Mouse (Mus musculus) forebrain, embryonic 11.5 days (tissue): ENCODE measurements around the gene Gm21750. TPM values are rescaled to one million over a fixed set of nuclear protein-coding genes. Genes with fewer than 3 reads are reported as not detected.
"Not testable (repeated sequence)": the region's sequence is repeated elsewhere in the genome, so short reads cannot be mapped to it uniquely, and the experiment has no call there.

ENCODE experiments used
- ATAC-seq: fragments of 200-750 bp; cut with Nextera tagmentation; replicated peaks from 2 replicates; pipeline ENCODE4 v1.8.0; 2017; ENCODE audit warnings: moderate TSS enrichment; ENCODE audit not compliant: low FRiP score
- DNase-seq: peaks from one replicate; pipeline ENCODE4 v3.0.0-alpha.2; 2017; ENCODE audit warnings: low spot score
- H3K27ac ChIP-seq: fragments of 300-500 bp; sonication (generic); 2 replicates; pipeline ENCODE4 v1.5.1; 2014; ENCODE audit warnings: low read depth, low read length
- H3K27me3 ChIP-seq: fragments of 300-500 bp; sonication (generic); 2 replicates; pipeline ENCODE4 v1.6.1; 2014; ENCODE audit warnings: mild to moderate bottlenecking, low read length, mixed read lengths; ENCODE audit not compliant: control insufficient read depth, insufficient read depth
- H3K36me3 ChIP-seq: fragments of 300-500 bp; sonication (generic); 2 replicates; pipeline ENCODE4 v1.6.1; 2014; ENCODE audit warnings: mild to moderate bottlenecking, low read length, moderate library complexity, mixed read lengths; ENCODE audit not compliant: control insufficient read depth, insufficient read depth
- H3K4me1 ChIP-seq: fragments of 300-500 bp; sonication (generic); replicated peaks from 2 replicates; pipeline ENCODE4 v1.6.1; 2014; ENCODE audit warnings: low read length, mixed read lengths; ENCODE audit not compliant: control insufficient read depth, insufficient read depth
- H3K4me2 ChIP-seq: fragments of 300-500 bp; sonication (generic); 2 replicates; pipeline ENCODE4 v1.6.1; 2014; ENCODE audit warnings: low read depth, mild to moderate bottlenecking, low read length, moderate library complexity, mixed read lengths; ENCODE audit not compliant: severe bottlenecking
- H3K4me3 ChIP-seq: fragments of 300-500 bp; sonication (generic); 2 replicates; pipeline ENCODE4 v1.5.1; 2014; ENCODE audit warnings: low read depth, low read length
- H3K9ac ChIP-seq: fragments of 300-500 bp; sonication (generic); 2 replicates; pipeline ENCODE4 v1.6.1; 2014; ENCODE audit warnings: low read length
- H3K9me3 ChIP-seq: fragments of 300-500 bp; sonication (generic); 2 replicates; pipeline ENCODE4 v1.6.1; 2016; ENCODE audit warnings: low read length, mixed read lengths; ENCODE audit not compliant: control insufficient read depth
- WGBS: fragments of 180-500 bp; shearing (Covaris S2); extraction: QIAGEN DNeasy Blood & Tissue Kit; methylation state at CpG from one replicate; pipeline ENCODE4 v1.1.7; 2014; 5-methylcytosine and 5-hydroxymethylcytosine counted together
- polyA plus RNA-seq: library from polyadenylated mRNA; unstranded; fragments of >200 nt; fragmentation: Nextera tagmentation; extraction: Ambion mirVana; gene quantifications from 2 replicates; pipeline ENCODE4 v1.2.1, GENCODE M21; 2014

Gene Gm21750
- polyA plus RNA-seq: not detected in 2 replicates

DNA sequence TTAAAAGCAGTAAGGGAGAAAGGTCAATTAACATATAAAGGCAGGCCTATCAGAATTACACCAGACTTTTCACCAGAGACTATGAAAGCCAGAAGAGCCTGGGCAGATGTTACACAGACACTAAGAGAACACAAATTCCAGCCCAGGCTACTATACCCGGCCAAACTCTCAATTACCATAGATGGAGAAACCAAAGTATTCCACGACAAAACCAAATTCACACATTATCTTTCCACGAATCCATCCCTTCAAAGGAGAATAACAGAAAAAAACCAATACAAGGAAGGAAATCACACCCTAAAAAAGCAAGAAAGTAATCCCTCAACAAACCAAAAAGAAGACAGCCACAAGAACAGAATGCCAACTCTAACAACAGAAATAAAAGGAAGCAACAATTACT, at the start of gene Gm21750:
TSS of gene Gm21750 (plus strand) at position 301 of the 400 bp plus-strand sequence.
- DNase-seq, H3K9me3 ChIP-seq: not testable (repeated sequence)
- 86% methylated on average over 3 of the region's 3 CpGs for WGBS

DNA sequence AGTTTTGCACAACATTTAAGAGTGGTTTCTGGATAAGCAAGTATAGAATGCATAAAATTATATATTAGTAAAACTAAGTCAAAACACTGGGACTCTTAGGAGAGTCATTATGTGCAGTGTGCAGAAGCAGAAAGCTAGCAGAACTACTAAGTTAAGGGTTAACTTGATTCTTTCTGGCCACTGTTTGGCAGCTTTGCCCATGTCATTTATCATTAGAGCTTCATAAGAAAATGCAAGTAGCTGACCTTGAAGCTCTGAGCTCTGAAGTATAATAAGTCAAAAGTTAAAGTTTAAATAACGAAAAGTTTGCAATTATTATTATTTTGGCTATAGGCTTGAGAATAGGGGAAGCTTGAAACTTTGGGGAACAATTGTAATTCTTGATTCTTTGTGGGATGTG, 46.1 kb upstream of the Gm21750 start:
- 79% methylated on average over 1 of the region's 1 CpGs for WGBS
- not testable (repeated sequence) for H3K4me3 ChIP-seq, H3K36me3 ChIP-seq, H3K27ac ChIP-seq, H3K4me1 ChIP-seq, DNase-seq, H3K9ac ChIP-seq, H3K9me3 ChIP-seq, H3K4me2 ChIP-seq, ATAC-seq, H3K27me3 ChIP-seq

More for the DNA sequence above, at the start of gene Gm21750:
- not testable (repeated sequence) for H3K4me3 ChIP-seq, H3K4me2 ChIP-seq, H3K9ac ChIP-seq, ATAC-seq, H3K27me3 ChIP-seq, H3K36me3 ChIP-seq, H3K27ac ChIP-seq, H3K4me1 ChIP-seq

DNA sequence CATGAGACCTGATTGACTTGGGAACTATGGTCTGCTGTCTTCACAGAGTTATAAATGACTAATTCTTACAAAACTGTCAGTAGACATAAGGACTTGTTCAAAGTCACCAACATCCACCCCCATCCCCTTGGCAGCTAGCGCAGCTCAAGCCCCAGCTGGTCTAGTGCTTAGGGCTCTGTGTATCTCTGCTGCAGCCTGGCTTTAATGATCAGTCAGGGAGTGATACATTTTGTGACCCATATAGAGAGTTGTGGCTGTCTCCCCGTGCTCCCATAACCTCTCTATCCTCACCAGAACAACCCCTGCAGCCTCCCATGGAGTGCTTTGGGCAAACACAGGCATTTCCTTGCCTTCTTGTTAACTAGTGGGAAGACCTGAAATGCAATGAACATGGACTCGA, 40.1 kb upstream of the Gm21750 start:
- no peak for ATAC-seq
- H3K27ac ChIP-seq: no peak overlapping the region
- H3K9ac ChIP-seq: no peak overlapping the region
- no peaks in the 10 kb centered on the region for H3K4me1 ChIP-seq
- no peak overlapping the region for H3K4me3 ChIP-seq
- WGBS: 81% methylated on average over 3 of the region's 3 CpGs
- no peaks in the 10 kb centered on the region for H3K36me3 ChIP-seq
- no peaks in the 10 kb centered on the region for H3K9me3 ChIP-seq
- H3K4me2 ChIP-seq: no peak overlapping the region
- no peak for DNase-seq
- H3K27me3 ChIP-seq: no peaks in the 10 kb centered on the region

DNA sequence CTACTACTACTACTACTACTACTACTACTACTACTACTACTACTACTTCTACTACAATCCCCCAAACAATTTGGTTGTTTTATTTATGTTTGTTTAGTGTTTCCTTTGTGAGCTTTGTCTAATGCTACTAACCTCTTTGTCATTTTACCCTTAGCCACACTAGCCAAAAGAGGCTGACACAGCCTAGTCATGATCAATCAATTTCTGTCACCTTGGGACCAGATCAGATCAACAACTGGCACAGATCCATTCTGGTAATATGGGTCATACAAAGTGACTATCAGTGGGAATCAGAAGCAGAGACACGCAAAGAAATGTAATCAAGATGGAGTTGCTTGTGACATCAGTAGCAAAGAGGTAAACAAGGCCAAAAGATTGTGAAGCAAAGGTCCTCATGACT, 38.0 kb upstream of the Gm21750 start:
- ATAC-seq: no peak
- Histone ChIP-seq H3K9me3 (no peaks in the 10 kb centered on the region), H3K4me1 (no peaks in the 10 kb centered on the region), H3K4me3 (no peak overlapping the region), H3K9ac (no peak overlapping the region), H3K4me2 (no peak overlapping the region), H3K27me3 (no peaks in the 10 kb centered on the region), H3K36me3 (no peaks in the 10 kb centered on the region), H3K27ac (no peak overlapping the region)
- 97% methylated on average over 1 of the region's 1 CpGs for WGBS
- DNase-seq: no peak

DNA sequence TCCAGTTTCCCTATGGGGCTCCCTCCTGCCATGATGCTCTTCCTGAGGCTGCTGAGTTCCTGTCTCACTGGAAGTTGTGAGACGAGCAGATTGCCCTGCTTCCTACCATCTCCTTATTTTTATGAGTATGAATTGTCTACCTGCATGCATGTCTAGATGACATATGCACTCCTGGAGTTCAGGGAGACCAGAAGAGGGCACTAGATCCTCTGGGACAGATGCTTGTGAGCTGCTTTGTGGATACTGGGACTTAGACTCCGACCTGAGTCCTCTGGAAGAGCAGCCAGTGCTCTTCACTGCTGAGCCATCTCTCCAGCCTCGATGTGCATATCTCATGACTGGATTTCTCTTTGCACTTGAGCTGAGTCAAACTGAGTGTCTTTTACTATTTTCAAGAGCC, 35.6 kb upstream of the Gm21750 start:
- H3K27ac ChIP-seq: no peak overlapping the region
- H3K4me3 ChIP-seq: no peak overlapping the region
- no peaks in the 10 kb centered on the region for H3K9me3 ChIP-seq
- no peaks in the 10 kb centered on the region for H3K4me1 ChIP-seq
- H3K36me3 ChIP-seq: no peaks in the 10 kb centered on the region
- H3K9ac ChIP-seq: no peak overlapping the region
- H3K27me3 ChIP-seq: no peaks in the 10 kb centered on the region
- ATAC-seq (no peak), DNase-seq (no peak)
- no peak overlapping the region for H3K4me2 ChIP-seq
- WGBS: 77% methylated on average over 3 of the region's 3 CpGs

DNA sequence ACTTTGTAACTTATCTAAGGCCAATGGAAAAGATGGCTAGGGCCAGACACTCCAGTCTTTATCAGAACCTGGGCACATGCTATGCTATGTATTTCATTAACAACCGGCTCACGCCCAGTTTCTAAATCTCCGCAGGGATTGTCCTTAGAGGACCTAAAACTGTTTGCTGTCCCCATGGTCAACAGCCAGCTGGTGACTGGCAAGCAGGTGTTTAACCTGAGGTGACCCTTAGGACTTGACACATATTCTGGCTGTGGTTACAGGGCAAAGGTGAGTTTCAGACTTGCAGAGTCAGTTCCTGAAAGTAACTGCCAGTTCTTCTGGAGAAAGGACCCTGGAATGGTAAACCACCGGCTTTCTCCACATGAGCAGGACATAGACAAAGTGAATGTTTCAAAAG, 29.5 kb upstream of the Gm21750 start:
- no peaks in the 10 kb centered on the region for H3K9me3 ChIP-seq
- no peaks in the 10 kb centered on the region for H3K27me3 ChIP-seq
- no peaks in the 10 kb centered on the region for H3K4me1 ChIP-seq
- no peaks in the 10 kb centered on the region for H3K36me3 ChIP-seq
- no peak overlapping the region for H3K27ac ChIP-seq
- no peak overlapping the region for H3K4me2 ChIP-seq
- ATAC-seq: no peak
- 91% methylated on average over 4 of the region's 4 CpGs for WGBS
- H3K4me3 ChIP-seq: no peak overlapping the region
- H3K9ac ChIP-seq: no peak overlapping the region
- DNase-seq: no peak

DNA sequence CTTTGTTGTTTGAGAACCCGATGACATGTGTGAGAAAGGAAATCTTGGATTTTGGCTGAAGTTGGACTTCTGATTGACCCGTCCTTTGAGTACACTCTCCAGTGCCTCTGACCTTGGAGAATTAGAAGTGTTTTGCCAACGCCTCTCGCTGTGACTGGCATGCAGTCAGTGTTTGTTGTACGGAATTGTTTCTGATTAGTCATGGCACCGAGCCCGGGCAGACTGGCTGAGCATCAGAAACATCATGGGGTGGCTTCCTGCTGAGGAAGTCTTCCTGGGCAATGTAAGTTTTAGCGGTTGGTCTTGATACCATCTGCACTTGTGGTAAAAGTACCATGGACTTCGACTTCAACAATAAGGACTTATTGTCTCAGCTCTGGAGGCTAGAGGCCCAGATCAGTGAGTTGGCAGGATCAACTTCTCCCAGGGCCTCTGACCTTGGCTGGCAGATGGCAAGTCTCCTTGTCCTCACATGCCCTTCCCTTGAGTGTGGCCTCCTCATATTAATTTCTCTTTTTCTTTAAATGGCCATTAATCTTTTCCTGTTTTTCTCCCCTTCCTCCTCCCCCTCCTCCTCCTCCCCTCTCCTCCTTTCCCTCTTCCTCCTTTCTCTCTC, 28.3 kb upstream of the Gm21750 start:
- 85% methylated on average over 9 of the region's 9 CpGs for WGBS

DNA sequence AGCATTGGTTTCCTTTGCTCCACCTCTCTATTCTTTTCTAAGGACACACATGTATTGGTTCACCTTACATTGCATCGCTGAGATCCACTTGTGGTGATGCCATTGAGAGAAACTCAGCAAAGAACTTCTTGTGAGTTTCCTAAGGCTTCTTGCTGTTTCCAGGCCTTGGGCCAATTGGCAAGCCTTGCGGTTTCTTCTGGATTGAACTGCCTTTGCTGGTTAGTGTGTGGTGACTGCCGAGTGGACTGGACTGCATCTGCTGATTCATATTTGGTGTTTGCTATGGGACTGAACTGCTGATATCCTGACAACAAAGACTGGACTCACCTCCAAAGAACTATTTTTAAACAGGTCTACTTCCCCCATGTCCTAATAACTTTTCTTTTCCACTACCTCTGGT, 26.7 kb upstream of the Gm21750 start:
- ATAC-seq: no peak
- WGBS: 91% methylated on average over 3 of the region's 3 CpGs
- no peak overlapping the region for H3K4me3 ChIP-seq

More for the DNA sequence above, 28.3 kb upstream of the Gm21750 start:
- Histone ChIP-seq H3K4me3 (no peak overlapping the region), H3K4me2 (no peak overlapping the region), H3K4me1 (no peaks in the 10 kb centered on the region), H3K9me3 (no peaks in the 10 kb centered on the region), H3K9ac (no peak overlapping the region), H3K27ac (no peak overlapping the region), H3K27me3 (no peaks in the 10 kb centered on the region), H3K36me3 (no peaks in the 10 kb centered on the region)
- no peak for DNase-seq
- ATAC-seq: no peak

DNA sequence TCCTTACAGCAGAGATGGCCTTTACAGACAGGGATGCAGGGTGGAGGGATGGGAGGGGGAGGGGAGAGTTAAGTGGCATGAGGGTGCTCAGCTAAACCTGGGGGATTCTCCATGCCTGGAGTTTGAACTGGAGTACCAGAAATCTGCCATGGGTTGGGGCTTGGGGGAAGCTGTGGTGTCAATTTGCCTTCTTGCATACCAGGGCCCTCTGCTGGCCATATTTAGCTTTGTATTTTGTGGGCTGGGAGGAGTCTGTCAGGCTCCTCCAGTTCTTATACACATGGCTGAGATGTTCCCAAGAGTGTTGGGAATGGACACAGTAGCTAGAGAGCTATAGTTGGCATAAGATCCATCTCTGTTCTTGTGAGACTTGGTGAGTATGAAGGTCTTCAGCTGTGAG, 23.6 kb upstream of the Gm21750 start:
- no peak overlapping the region for H3K9ac ChIP-seq
- H3K27ac ChIP-seq: no peak overlapping the region
- no peak for DNase-seq
- no peak overlapping the region for H3K4me2 ChIP-seq
- no peaks in the 10 kb centered on the region for H3K27me3 ChIP-seq
- no peak overlapping the region for H3K4me3 ChIP-seq
- no peaks in the 10 kb centered on the region for H3K36me3 ChIP-seq
- no peaks in the 10 kb centered on the region for H3K9me3 ChIP-seq
- no peaks in the 10 kb centered on the region for H3K4me1 ChIP-seq
- ATAC-seq: no peak

More for the DNA sequence above, 26.7 kb upstream of the Gm21750 start:
- Histone ChIP-seq H3K4me2 (no peak overlapping the region), H3K9ac (no peak overlapping the region), H3K27ac (no peak overlapping the region), H3K36me3 (no peaks in the 10 kb centered on the region), H3K4me1 (no peaks in the 10 kb centered on the region), H3K9me3 (no peaks in the 10 kb centered on the region), H3K27me3 (no peaks in the 10 kb centered on the region)
- no peak for DNase-seq
